Mouse (Mus musculus): ENCODE measurements at regions not wholly inside any gene's neighbourhood (a gene's known extent, or its start where the extent isn't known, plus 50 kb on each side); places are given as distances from the start of the nearest gene placed in this dataset.

DNA sequence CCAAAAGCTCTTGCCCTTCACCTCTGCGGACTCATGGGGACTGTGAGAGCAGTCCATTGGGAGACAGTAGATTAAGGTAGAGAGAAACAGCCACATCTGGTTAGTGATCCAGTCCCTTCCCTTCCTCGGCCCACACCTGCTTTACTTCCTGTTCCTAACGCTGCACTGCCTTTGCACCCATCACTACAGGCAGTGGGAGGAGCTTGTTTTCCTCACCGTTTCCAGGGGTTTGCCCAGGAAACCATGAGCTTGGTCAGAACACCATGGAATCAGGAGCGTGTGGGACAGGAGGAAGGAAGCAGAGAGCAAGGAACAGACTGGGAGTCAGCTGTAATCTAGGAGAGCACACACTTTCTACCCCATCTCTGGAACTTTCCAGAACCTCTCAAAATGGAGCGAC lies 176.2 kb upstream of the Dapk1 start:
- DNase-seq (ENCODE audit: low read depth in 2 of 2, low spot score in 2 of 2) = no peak

DNA sequence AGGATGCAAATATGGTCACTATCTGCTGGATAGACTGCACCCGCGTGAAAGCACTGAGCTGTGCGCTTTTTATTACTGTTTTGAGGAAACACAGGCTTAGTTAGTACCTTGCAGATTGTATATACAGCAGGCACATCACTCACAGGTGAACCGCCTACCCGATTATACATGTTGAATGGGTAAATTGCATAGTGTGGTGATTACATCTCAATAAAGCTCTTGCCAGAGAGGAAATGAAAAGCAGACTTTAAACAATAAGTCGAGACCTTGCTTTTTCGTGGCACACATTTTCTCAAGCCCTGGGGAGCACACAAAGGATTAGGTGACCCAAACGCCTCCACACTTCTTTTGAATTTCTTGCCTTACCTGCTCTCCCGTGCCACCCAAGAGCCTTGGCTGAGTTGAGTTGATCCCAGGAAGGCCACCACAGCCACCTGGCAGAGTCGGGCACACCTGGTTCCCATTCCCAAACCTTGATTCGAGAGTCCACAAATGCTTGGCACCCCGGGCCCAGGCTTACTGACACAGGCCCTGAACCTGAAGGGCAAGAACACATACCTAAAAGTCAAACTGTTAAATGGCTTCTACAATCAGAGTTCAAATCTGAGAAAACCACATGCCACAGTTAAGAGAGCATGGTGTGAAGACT lies 175.4 kb upstream of the Dapk1 start:
- DNase-seq (ENCODE audit: low read depth in 2 of 2, low spot score in 2 of 2) = no peak

DNA sequence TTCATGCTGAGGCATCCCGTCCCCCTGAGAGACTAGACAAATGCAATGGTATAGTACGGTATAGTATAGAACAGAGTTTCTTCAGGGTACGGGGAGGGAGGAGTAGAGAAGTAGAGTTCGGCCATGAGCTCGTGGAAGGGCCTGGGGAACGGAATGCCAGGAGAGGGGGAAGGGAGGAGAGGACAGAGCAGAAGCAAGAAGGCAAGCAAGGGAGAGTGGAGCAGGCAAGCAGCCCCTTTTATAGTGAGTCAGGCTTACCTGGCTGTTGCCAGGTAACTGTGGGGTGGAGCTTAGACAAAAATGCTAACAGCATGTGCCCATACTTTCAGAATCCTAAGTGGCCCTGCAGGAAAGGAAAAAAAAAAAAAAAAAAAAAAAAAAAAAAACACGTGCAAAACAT lies 174.7 kb upstream of the Dapk1 start:
- DNase-seq (ENCODE audit: low read depth in 2 of 2, low spot score in 2 of 2) = no peak

DNA sequence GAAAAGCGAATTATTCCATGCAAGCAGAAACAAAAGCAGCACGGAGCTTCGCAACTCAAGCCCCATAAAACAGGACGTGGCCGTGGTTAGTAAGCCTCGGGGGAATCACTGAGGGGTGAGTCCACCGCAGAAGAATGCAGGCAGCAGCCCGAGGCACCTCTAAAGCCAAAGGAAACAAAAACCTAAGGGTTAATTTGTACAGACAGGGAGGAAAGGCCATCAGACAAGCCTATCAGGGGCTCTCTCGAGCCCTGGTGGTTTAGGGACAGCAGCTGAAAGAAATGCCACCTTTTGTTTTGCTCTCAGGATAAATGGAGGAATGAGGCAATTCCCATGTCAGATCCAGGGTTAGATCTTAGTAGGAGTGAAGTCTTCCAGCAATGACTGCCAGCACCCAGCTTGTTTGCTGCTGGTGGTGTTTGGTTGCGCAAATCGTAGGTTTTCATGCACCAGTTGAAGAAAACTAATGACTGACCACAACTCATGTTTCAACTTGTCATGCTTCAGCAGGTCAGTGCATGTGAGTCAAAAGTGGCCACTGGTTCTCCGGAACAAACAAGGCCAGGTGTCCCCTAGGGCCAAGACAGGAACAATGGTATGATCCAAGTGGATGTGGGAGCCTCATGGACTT lies 173.9 kb upstream of the Dapk1 start:
- no peak for DNase-seq (ENCODE audit: low read depth in 2 of 2, low spot score in 2 of 2)

DNA sequence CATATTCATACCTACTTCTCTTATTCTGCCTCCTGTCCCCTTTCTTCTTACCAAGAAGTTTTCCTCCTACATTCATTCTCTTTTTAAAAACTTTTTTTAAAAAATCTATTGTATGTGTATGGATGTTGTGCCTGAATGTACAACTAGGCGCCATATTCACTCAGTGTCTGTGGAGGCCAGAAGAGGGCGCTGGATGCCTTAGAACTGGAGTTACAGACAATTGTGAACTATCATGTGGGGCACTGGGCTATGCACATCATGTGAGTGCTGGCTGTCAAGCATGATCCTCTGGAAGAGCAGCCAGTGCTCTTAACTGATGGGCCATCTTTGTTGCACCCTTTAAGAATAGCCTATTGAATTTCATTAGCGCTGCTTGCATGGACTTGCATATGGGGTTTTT lies 172.6 kb upstream of the Dapk1 start:
- DNase-seq (ENCODE audit: low read depth in 2 of 2, low spot score in 2 of 2) = no peak

DNA sequence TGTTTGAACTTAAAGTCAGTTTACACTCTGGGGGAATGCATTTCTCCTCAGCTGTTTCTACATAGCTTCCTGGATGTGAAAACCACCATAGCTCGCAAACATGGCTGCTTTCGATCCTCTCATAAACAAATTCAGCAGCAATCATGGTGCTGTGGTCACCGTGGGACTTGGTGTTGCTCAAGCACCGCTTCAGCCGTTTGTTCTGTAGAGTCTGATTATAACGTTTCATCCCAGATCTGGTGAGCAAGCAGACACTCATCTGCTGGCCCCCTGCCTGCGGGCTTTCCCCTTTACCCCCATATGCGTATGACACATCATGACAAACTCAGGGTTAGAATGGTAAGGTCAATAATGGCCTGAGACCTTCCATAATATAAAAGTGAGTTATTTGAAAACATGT lies 170.3 kb upstream of the Dapk1 start:
- no peak for DNase-seq (ENCODE audit: low read depth in 2 of 2, low spot score in 2 of 2)

DNA sequence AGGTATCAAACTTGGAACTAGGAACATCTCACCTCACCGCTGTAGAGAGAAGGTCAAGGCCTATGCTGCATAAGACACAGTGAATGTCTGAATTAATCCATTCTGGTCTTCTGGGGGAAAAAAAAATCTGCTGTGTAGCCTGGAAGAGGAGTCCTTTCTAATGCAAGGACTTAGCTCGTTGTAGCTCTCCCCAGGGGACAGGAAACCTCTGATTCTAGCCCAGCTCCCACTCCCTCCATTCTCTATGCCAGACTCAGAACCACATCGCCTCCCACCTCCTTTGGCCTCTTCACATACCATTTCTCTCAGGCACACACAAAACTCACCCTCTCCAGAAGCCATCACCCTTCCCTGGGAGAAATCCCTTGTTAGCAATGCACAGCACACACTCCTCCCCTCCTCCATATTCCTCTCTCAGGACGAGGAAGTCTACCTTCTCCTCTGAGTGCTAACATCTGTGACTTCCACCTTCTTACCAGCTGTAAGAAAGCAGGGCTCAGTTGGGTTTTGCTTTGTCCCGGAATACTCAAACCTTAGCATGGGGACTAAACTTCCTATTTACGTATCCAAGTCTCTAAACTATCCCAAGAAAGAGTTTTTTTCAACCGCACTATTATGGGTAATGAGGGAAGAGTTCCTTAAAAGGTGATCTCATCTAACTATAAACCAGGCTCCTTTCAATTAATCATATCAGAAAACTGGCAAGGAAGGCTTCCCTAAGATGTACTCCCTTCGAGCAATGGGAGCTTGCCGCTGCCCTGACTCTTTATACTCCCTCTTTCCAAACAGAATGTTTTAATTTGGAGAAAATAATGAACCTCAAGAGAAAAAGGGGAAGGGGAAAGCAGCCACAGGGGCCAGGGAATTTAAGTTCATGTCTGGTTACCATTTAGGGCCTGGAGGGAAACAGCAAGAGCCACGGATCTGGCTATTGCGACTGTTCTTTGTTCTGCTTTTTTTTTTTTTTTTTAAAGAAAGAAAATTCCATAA lies 167.2 kb upstream of the Dapk1 start:
- no peak for DNase-seq (ENCODE audit: low read depth in 2 of 2, low spot score in 2 of 2)

DNA sequence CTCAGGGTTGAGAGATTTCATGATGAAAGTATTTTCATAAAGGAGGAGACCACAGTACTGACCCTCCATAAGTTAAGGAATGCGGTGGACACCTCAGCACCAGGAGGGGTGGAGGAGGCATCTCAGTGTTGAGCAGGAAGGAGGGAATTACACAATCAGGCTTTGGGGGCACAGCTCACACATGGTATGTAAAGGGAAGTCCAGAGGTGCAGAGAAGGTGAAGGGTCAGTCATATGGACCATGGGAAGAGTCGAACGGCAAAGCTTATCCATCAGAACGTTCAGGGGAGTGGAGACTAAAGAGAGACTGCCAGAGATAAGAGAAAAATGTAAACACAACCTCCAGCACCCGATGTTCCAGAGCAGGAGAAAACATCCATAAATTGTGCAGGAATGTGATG lies 166.4 kb upstream of the Dapk1 start:
- no peak for DNase-seq (ENCODE audit: low read depth in 2 of 2, low spot score in 2 of 2)

DNA sequence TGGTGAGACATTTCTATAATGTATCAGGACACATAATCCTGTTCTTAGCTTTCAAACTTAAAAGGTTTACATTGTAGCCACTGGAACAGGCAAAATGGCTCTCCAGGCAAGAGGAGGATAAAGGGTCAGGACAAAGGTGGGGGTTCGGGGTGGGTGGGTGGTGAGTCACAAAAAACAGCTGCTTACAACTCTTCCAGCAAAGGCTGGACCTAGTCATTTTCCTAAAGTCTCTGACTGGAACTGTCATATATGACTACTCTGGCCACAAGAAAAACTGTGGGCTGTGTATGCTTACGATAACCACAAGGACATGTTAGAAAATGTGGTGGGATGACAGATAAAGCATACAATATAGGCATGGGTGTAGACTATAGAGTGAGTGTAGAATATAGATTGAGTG lies 163.6 kb upstream of the Dapk1 start:
- no peak for DNase-seq (ENCODE audit: low read depth in 2 of 2, low spot score in 2 of 2)

DNA sequence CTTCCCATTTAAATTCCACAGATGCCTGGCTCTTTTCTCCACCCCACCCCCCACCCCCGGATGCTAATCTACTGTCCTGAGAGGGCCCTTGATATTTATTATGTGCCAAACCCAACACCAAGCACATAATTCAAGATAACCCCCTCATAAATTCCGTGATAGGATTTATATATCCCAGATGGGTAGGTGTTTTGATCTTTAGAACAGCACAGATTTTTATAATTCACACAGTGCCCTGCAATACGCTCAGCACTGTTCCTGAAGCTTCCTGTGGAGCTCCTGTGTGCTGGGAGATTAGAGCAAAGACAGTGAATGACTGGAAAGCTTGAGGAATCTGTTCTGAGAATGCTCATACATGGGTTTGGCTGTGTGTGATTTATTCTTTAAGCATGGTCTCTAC lies 161.2 kb upstream of the Dapk1 start:
- DNase-seq (ENCODE audit: low read depth in 2 of 2, low spot score in 2 of 2) = no peak

DNA sequence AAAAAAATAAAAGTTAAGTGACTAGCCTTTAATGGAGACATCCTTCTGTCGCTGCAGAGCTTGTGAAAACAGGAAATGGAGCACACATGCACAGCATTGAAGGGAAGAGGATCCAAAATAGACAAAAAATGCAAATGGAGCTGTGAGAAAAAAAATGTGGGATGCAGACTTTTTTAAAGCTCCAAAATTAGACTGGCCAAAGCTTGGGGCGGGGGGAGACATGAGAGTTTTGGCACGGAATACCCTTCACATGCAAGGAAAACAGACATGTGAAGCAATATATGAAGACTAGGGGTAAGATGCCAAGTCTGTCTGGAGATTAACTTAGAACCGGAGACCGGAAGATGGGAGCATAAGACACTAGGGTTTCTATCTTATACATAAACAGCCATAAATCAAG lies 156.6 kb upstream of the Dapk1 start:
- no peak for DNase-seq (ENCODE audit: low read depth in 2 of 2, low spot score in 2 of 2)

DNA sequence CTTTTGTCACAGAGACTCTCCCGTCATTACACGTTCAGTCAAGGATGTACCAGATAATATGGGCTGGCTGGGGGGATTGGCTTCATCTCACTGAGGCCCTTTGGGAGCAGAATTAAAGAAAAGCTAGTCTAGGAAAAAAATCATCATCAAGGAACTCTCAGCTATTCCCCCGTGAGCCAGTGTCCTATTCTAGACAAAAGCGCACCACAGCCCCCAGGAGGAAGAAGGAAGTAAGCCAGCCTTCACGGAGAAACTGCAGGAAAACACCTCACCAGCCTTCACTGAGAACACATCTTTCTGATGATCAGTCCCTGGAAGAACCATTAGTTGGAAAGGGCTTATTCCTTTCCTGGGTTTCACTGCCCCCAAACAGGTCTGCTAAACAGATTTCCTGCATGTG lies 154.8 kb upstream of the Dapk1 start:
- DNase-seq (ENCODE audit: low read depth in 2 of 2, low spot score in 2 of 2) = no peak

DNA sequence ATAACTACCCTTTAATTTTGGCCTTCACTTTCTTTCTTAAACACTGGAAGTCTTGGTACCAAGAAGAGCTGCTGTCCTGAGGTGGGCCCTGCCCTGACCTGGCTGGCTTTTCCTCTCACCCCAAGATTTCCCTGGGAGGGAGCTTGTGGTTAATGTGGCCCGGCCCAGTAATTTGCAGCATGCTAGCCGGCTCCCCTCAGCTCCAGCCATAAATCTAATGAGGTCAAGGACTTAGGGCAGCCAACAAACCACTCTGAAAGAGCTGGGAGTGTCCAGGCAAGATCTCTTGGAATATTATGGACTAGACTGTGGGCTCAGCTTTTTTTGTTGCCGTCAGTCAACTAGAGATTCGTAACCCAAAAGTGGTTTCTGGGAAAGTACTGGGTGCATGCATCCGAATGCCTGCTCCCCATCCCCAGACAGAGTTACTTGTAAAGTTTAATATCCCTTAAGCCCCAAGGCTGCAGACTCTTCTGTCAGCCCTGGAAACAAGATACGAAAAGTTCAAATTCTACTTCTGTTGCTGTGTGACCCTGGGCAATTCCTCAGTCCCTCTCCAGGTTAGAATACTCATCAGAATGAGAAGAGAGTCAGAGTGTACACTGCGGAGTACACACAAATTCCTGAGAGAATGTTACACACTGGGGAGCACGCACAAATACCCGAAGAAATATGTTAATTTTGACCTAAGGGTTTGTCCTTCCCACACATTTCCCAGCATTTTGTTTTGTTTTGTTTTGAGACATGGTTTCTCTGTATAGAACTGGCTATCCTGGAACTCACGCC lies 150.8 kb upstream of the Dapk1 start:
- DNase-seq (ENCODE audit: low read depth in 2 of 2, low spot score in 2 of 2) = no peak

DNA sequence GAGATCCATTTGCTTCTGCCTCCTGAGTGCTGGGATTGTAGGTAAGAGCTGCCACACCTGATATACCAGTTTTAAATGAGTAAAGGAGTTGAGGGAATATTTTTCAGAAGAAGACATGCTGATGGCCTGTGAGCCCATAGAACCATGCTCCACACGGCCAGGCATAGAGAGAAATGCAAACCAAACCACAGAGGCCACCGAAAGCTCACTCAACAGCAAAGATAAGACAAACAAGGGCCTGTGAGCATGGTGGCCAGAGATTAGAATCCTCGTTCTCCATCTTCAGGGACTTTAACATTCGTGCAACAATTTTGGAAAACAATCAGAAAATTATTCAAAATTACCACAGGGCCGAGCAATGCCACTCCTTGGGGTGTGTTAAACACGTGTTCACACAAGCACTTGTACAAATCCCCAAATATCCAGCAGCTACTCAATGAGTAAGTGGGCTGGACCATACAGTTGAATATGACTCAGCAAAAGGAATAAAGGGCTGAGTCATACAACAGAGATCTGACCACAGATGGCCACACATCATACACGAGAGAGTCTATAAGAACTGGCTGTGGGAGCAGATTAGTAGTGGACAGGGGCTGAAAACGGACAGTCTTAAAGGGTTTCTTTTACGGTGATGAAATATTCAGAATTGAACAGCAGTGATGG lies 147.8 kb upstream of the Dapk1 start:
- no peak for DNase-seq (ENCODE audit: low read depth in 2 of 2, low spot score in 2 of 2)

DNA sequence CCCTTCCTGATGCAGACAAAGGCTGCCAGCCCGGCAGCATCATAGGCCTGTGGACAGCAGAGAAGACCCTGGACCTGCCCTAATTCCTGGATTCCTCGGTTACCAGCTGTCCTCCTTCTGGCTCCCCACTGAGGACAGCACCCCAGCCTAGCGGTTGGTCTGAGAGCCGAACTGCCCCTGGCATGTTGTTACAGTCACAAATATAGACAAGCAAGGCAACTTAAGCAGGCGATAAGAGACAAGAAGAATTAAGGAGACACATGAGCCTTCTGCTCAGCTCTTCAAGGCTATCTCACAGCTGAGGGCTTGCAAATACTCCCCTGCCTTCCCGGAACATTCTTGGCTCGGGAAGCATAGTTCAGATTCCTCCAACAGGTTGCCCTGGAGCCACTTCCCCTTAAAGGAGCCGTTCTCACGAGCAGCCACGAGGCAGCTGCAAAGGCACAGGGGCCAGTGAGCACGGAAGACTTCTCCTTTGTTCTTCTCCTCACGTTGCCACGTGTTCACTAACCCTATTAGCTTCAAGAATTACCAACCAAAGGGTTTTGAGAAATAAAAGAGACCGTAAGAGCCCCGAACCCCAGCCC lies 146.6 kb upstream of the Dapk1 start:
- no peak for DNase-seq (ENCODE audit: low read depth in 2 of 2, low spot score in 2 of 2)

DNA sequence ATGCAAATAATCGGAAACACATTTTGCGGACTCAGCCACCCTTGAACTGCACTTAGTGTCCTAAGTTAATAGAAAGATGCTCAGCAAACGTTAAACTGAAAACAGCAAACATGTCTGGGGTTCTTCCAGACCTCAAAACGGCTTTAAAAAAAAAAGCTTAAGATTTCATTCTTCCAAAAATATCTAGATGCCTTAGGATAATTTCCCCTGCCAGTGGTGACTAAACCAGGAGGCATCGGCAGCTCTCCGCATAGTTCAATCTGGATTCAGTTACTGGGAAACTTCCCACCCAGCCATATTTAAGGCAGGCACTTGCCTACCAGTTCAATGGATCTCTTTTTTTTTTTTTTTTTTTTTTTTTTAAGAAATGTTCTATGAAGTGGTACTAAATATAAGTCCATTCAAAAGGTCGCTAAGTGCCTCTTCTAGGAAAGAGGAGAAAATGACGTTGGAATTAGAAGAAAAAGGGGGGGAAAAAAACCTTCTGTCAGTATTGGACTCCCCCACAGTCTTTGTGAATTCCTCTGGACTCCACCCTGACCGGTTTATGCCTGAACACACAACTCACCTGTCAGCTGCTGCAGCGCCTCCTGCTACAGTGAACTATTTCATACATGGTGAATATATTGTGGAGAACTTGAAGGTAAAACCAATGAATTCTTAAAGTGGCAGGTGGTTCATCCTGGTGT lies 145.7 kb upstream of the Dapk1 start:
- DNase-seq (ENCODE audit: low read depth in 2 of 2, low spot score in 2 of 2) = no peak

DNA sequence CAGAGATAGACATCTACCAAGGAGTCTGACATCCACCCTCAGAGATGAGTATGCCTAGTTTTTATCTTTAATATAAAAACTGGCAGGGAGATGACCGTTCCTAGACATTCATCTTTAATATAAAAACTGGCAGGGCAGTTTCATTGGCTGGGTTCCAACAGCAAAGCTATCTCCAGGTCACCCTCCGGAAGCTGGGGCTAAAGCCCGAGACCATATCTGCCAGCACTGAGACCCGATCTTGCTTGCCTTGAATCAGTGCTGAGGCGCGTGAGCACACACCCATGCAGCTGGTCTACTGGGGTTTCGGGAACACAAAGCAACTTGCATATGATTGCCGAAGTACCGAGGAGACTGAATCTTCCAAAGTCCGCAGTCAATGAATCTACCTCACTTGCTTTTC lies 144.5 kb upstream of the Dapk1 start:
- DNase-seq (ENCODE audit: low read depth in 2 of 2, low spot score in 2 of 2) = no peak

DNA sequence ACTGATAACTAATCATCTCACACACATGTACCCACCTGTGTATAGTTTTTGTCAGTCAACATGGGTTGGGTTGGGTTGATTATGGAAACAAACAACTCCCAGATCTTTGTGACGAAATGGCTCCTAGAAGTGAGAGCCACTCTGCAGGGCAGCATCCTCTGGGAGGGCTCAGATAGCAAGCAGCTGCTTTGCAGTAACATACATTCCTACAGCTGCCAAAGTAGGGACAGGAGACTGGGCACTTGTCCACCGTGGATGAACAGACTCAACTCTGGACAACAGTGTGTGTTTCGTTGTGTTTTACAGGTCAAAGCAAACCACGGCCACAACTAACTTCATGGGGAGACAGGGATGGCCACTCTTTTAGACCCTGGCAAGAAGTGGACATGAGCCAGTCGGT lies 142.7 kb upstream of the Dapk1 start:
- DNase-seq (ENCODE audit: low read depth in 2 of 2, low spot score in 2 of 2) = no peak

DNA sequence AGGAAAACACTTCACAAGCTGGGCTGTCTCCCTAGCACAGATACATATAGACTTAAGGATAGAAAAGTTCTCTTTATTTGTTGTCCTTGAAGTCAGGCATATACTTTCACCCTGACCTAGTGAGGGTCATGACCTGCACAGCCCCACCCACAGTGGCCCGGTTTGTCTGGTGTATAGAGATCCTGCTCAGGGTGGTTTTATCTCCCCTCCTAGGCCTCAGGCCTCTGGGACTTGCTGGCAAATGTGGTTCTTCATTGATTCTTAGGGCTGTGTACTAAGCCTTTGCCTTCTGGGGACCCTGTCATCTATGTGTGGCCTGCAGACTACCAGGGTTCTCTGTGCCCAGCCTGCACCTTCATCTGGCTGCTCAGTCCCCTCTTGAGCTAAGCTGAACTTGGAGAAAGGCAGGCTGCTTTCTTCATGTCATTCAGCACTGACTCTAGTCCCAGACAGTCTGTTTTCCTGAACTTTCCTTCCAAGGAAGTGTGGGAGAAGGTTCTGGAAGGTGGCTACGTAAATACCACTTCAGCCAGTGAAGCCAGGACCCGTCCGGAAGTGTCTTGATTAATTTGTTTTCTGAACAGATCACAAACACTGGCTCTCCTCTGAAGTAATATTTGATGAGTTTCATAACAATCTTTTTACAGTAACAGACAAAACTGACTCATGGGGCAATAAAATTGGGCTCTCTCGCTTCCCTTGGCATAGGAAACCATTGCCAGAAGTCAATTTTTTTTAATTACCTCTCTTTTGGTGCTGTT lies 135.0 kb upstream of the Dapk1 start:
- DNase-seq (ENCODE audit: low read depth in 2 of 2, low spot score in 2 of 2) = no peak

All from CD8-positive naive resting alpha-beta T cell, adult 2 months (primary cell).